Mouse (Mus musculus) urinary bladder, postnatal 14 days (tissue): ENCODE data around the gene Zfp385a.

Experiments used
- DNase-seq: peaks from one replicate; pipeline ENCODE4 v3.0.0; 2021; ENCODE audit warnings: low spot score

Zfp385a gene

GRCm38 (mm10) chr15:103339961-103340337 is at the start of gene Zfp385a:
Zfp385a (minus strand) TSS chr15:103340093.
- DNase-seq: peak; percentile 57

- DNase-seq: no peak
These were observed 48.8 kb upstream of the Zfp385a start for GRCm38 (mm10) chr15:103388556-103389145.

- no peak for DNase-seq
These were observed 44.0 kb upstream of the Zfp385a start for GRCm38 (mm10) chr15:103383771-103384488.

GRCm38 (mm10) chr15:103382795-103383406 is 43.0 kb upstream of the Zfp385a start:
- peak; percentile 54 for DNase-seq

GRCm38 (mm10) chr15:103382075-103382474 is 42.2 kb upstream of the Zfp385a start:
- DNase-seq: no peak

GRCm38 (mm10) chr15:103378665-103379356 is 38.9 kb upstream of the Zfp385a start:
- peak; percentile 45 for DNase-seq

- DNase-seq: no peak
These were observed 38.1 kb upstream of the Zfp385a start for GRCm38 (mm10) chr15:103377752-103378664.

GRCm38 (mm10) chr15:103376837-103377269 is 37.0 kb upstream of the Zfp385a start:
- no peak for DNase-seq

- DNase-seq: no peak
These were observed 35.4 kb upstream of the Zfp385a start for GRCm38 (mm10) chr15:103375112-103375800.

GRCm38 (mm10) chr15:103372461-103372860 is 32.6 kb upstream of the Zfp385a start:
- DNase-seq: no peak

- DNase-seq: no peak
These were observed 31.8 kb upstream of the Zfp385a start for GRCm38 (mm10) chr15:103371741-103372140.

GRCm38 (mm10) chr15:103371208-103371607 is 31.3 kb upstream of the Zfp385a start:
- DNase-seq: peak; percentile 42

- no peak for DNase-seq
These were observed 30.6 kb upstream of the Zfp385a start for GRCm38 (mm10) chr15:103370462-103370861.

- no peak for DNase-seq
These were observed 29.2 kb upstream of the Zfp385a start for GRCm38 (mm10) chr15:103369123-103369522.

- peak; percentile 40 for DNase-seq
These were observed 28.5 kb upstream of the Zfp385a start for GRCm38 (mm10) chr15:103368179-103368940.

- DNase-seq: peak; percentile 84
These were observed 26.7 kb upstream of the Zfp385a start, which contains the start of gene Itga5 for GRCm38 (mm10) chr15:103366376-103367149. Itga5 (minus strand) TSS chr15:103366763.

GRCm38 (mm10) chr15:103365471-103366375 is 25.8 kb upstream of the Zfp385a start:
- peak; percentile 45 for DNase-seq

GRCm38 (mm10) chr15:103364761-103365160 is 24.9 kb upstream of the Zfp385a start:
- no peak for DNase-seq
